Mouse (Mus musculus) forebrain, embryonic 16.5 days (tissue): ENCODE results near the gene Lhfpl2. TPM values are rescaled to one million over a fixed set of nuclear protein-coding genes. Genes with fewer than 3 reads are reported as not detected.

Source experiments
- ATAC-seq: fragments of 200-750 bp; cut with Nextera tagmentation; 2 replicates; pipeline ENCODE4 v1.8.0; 2017; ENCODE audit warnings: mild to moderate bottlenecking, moderate library complexity
- H3K27ac ChIP-seq: fragments of 300-500 bp; sonication (generic); 2 replicates; pipeline ENCODE4 v1.5.1; 2014; ENCODE audit warnings: low read length, control low read depth
- H3K27me3 ChIP-seq: fragments of 300-500 bp; sonication (generic); replicated peaks from 2 replicates; pipeline ENCODE4 v1.6.1; 2014; ENCODE audit warnings: low read length; ENCODE audit not compliant: control insufficient read depth, insufficient read depth
- H3K36me3 ChIP-seq: fragments of 300-500 bp; sonication (generic); 2 replicates; pipeline ENCODE4 v1.6.1; 2014; ENCODE audit not compliant: control insufficient read depth, insufficient read depth
- H3K4me1 ChIP-seq: fragments of 300-500 bp; sonication (generic); replicated peaks from 2 replicates; pipeline ENCODE4 v1.6.1; 2014; ENCODE audit warnings: low read length; ENCODE audit not compliant: control insufficient read depth, insufficient read depth
- H3K4me2 ChIP-seq: fragments of 300-500 bp; sonication (generic); 2 replicates; pipeline ENCODE4 v1.6.1; 2014; ENCODE audit warnings: mild to moderate bottlenecking, low read length, control low read depth
- H3K4me3 ChIP-seq: fragments of 300-500 bp; sonication (generic); replicated peaks from 2 replicates; pipeline ENCODE4 v1.5.1; 2014; ENCODE audit warnings: mild to moderate bottlenecking, low read length, control low read depth
- H3K9ac ChIP-seq: fragments of 300-500 bp; sonication (generic); replicated peaks from 2 replicates; pipeline ENCODE4 v1.6.1; 2014; ENCODE audit warnings: low read depth, low read length, control low read depth
- H3K9me3 ChIP-seq: fragments of 300-500 bp; sonication (generic); 2 replicates; pipeline ENCODE4 v1.6.1; 2016; ENCODE audit warnings: low read length; ENCODE audit not compliant: control insufficient read depth
- WGBS: fragments of 180-500 bp; shearing (Covaris S2); extraction: QIAGEN DNeasy Blood & Tissue Kit; methylation state at CpG from one replicate; pipeline ENCODE4 v1.1.7; 2014; 5-methylcytosine and 5-hydroxymethylcytosine counted together
- polyA plus RNA-seq: library from polyadenylated mRNA; unstranded; fragments of >200 nt; fragmentation: Nextera tagmentation; extraction: Ambion mirVana; gene quantifications from 2 replicates; pipeline ENCODE4 v1.2.1, GENCODE M21; 2015

Lhfpl2 gene
- polyA plus RNA-seq, 1 experiment from 2014 or later, result 15.0 TPM

- H3K4me2 ChIP-seq, result no peak overlapping the region
- no peak for ATAC-seq
- H3K9me3 ChIP-seq, result no peaks in the 10 kb centered on the region
- H3K4me1 ChIP-seq, result 0 out of 2 replicates have a peak, but pooled peaks cover 2% of the 10 kb centered on the region
- no peak overlapping the region for H3K4me3 ChIP-seq
- H3K27me3 ChIP-seq, result no peaks in the 10 kb centered on the region
- 43% methylated on average over 9 of the region's 9 CpGs for WGBS
- H3K27ac ChIP-seq, result no peak overlapping the region
- no peak overlapping the region for H3K9ac ChIP-seq
- H3K36me3 ChIP-seq, result no peaks in the 10 kb centered on the region
These were observed 98.2 kb downstream of the Lhfpl2 start for GRCm38 (mm10) chr13:94155657-94156429.

GRCm38 (mm10) chr13:94158864-94159477, 101.4 kb downstream of the Lhfpl2 start:
- Histone ChIP-seq H3K9ac (no peak overlapping the region), H3K27ac (no peak overlapping the region), H3K4me3 (no peak overlapping the region), H3K27me3 (no peaks in the 10 kb centered on the region), H3K4me2 (no peak overlapping the region), H3K4me1 (0 out of 2 replicates have a peak, but pooled peaks cover 2% of the 10 kb centered on the region), H3K36me3 (no peaks in the 10 kb centered on the region), H3K9me3 (no peaks in the 10 kb centered on the region)
- 44% methylated on average over 6 of the region's 6 CpGs for WGBS
- ATAC-seq, result no peak

- Histone ChIP-seq H3K27ac (no peak overlapping the region), H3K27me3 (no peaks in the 10 kb centered on the region), H3K9ac (no peak overlapping the region), H3K36me3 (no peaks in the 10 kb centered on the region), H3K4me1 (0 out of 2 replicates have a peak, but pooled peaks cover 2% of the 10 kb centered on the region), H3K4me2 (no peak overlapping the region), H3K9me3 (no peaks in the 10 kb centered on the region), H3K4me3 (no peak overlapping the region)
- WGBS, result 84% methylated on average over 7 of the region's 7 CpGs
- ATAC-seq, result no peak
These were observed 102.1 kb downstream of the Lhfpl2 start for GRCm38 (mm10) chr13:94159478-94160220.

- no peaks in the 10 kb centered on the region for H3K9me3 ChIP-seq
- no peaks in the 10 kb centered on the region for H3K4me1 ChIP-seq
- H3K4me3 ChIP-seq, result no peak overlapping the region
- no peak overlapping the region for H3K27ac ChIP-seq
- no peak overlapping the region for H3K9ac ChIP-seq
- no peak overlapping the region for H3K4me2 ChIP-seq
- H3K36me3 ChIP-seq, result no peaks in the 10 kb centered on the region
- 83% methylated on average over 6 of the region's 6 CpGs for WGBS
- ATAC-seq, result no peak
- 0 out of 2 replicates have a peak, but pooled peaks cover 2% of the 10 kb centered on the region for H3K27me3 ChIP-seq
These were observed 106.9 kb downstream of the Lhfpl2 start for GRCm38 (mm10) chr13:94164501-94164900.

- Histone ChIP-seq H3K4me2 (no peak overlapping the region), H3K27ac (no peak overlapping the region), H3K27me3 (peaks cover 6% of the 10 kb centered on the region; the same call in 1 of the 2 replicates), H3K4me3 (no peak overlapping the region), H3K9ac (no peak overlapping the region), H3K36me3 (no peaks in the 10 kb centered on the region), H3K4me1 (no peaks in the 10 kb centered on the region), H3K9me3 (no peaks in the 10 kb centered on the region)
- ATAC-seq, result no peak
- 81% methylated on average over 5 of the region's 5 CpGs for WGBS
These were observed 110.7 kb downstream of the Lhfpl2 start for GRCm38 (mm10) chr13:94168319-94168718.

- Histone ChIP-seq H3K4me1 (peaks cover 1% of the 10 kb centered on the region; the same call in 1 of the 2 replicates), H3K4me3 (no peak overlapping the region), H3K27me3 (peaks cover 6% of the 10 kb centered on the region; the same call in 1 of the 2 replicates), H3K36me3 (no peaks in the 10 kb centered on the region), H3K27ac (no peak overlapping the region), H3K9ac (no peak overlapping the region), H3K9me3 (no peaks in the 10 kb centered on the region), H3K4me2 (no peak overlapping the region)
- WGBS, result 40% methylated on average over 6 of the region's 6 CpGs
- no peak for ATAC-seq
These were observed 111.8 kb downstream of the Lhfpl2 start for GRCm38 (mm10) chr13:94169325-94169916.

GRCm38 (mm10) chr13:94171612-94172011, 114.0 kb downstream of the Lhfpl2 start:
- H3K36me3 ChIP-seq, result no peaks in the 10 kb centered on the region
- no peak overlapping the region for H3K4me3 ChIP-seq
- ATAC-seq, result no peak
- no peak overlapping the region for H3K9ac ChIP-seq
- H3K9me3 ChIP-seq, result no peaks in the 10 kb centered on the region
- WGBS, result 51% methylated on average over 5 of the region's 5 CpGs
- peaks cover 11% of the 10 kb centered on the region for H3K4me1 ChIP-seq
- no peak overlapping the region for H3K4me2 ChIP-seq
- H3K27ac ChIP-seq, result no peak overlapping the region
- peaks cover 6% of the 10 kb centered on the region; the same call in 1 of the 2 replicates for H3K27me3 ChIP-seq

- Histone ChIP-seq H3K9me3 (no peaks in the 10 kb centered on the region), H3K27me3 (peaks cover 4% of the 10 kb centered on the region; the same call in 1 of the 2 replicates), H3K36me3 (no peaks in the 10 kb centered on the region), H3K27ac (no peak overlapping the region), H3K4me2 (no peak overlapping the region), H3K4me3 (no peak overlapping the region), H3K4me1 (peaks cover 11% of the 10 kb centered on the region), H3K9ac (no peak overlapping the region)
- 77% methylated on average over 15 of the region's 15 CpGs for WGBS
- ATAC-seq, result no peak
These were observed 115.1 kb downstream of the Lhfpl2 start for GRCm38 (mm10) chr13:94172533-94173310.
